Mouse (Mus musculus) adrenal gland, adult 2 months (tissue): ENCODE measurements around the gene Mmgt2. TPM values are rescaled to one million over a fixed set of nuclear protein-coding genes. Genes with fewer than 3 reads are reported as not detected.

Source experiments
- DNase-seq: peaks from one replicate; pipeline ENCODE4 v3.0.0; 2021
- polyA plus RNA-seq: library from polyadenylated mRNA; depleted of rRNA; stranded (reverse); fragments of >200 nt; gene quantifications from 2 replicates; pipeline ENCODE4 v1.2.3, GENCODE M21; 2012
- total RNA-seq, 2 experiments: library from RNA; stranded (reverse); gene quantifications; 2 replicates each; pipeline ENCODE4 v1.2.3; 2021

The Mmgt2 gene
- total and polyA plus RNA-seq, 3 experiments: 34.5 to 87.2 (median 47.3) TPM

DNA sequence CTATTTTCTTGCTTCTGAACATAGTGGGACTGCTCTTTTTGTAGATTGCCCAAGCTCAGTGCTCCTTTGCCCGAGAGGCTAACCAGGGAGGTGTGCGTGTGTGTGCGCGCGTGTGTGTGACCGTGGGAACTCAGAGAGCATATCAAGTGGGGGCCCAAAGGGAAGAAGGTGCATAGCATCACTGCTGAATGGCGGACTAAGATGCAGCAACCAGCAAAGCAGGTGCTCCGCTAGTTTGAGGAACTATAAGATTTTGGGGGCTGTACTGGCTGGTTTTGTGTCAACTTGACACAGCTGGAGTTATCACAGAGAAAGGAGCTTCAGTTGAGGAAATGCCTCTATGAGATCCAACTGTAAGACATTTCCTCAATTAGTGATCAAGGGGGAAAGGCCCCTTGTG is 27.4 kb upstream of the Mmgt2 start:
- no peak for DNase-seq

DNA sequence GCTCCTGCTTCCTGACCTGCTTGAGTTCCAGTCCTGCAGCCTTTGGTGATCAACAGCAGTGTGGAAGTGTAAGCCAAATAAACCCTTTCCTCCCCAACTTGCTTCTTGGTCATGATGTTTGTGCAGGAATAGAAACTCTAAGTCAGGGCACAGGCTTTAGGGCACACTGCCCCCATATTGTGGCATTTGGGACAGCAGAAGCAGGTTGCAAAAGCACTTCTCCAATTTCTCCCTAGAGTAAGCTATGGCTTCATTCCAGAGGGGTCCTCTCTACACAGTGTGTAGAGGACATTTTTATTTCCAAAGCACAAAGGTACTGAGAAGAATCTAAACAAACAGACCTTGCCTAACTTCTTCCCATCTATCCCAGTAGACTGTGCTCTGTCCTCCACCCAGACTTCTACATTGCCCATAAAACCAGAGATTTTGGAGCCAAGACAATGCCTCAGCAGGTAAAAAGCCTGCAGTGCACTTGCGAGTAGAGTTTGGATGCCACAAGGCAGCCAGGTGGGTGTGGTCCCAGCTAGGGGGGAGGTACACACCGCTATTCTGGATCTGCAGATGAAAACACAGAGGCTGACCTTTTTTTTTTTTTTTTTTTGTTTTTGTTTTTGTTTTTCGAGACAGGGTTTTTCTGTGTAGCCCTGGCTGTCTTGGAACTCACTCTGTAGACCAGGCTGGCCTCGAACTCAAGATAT is 26.7 kb upstream of the Mmgt2 start:
- DNase-seq: no peak

- no peak for DNase-seq
Observed at GRCm38 (mm10) chr11:62622850-62623249, 25.6 kb upstream of the Mmgt2 start.

- peak; percentile 76 for DNase-seq
Observed at GRCm38 (mm10) chr11:62624341-62625291, 23.8 kb upstream of the Mmgt2 start.

GRCm38 (mm10) chr11:62629352-62630224 is 18.9 kb upstream of the Mmgt2 start:
- DNase-seq: peak; percentile 85

DNA sequence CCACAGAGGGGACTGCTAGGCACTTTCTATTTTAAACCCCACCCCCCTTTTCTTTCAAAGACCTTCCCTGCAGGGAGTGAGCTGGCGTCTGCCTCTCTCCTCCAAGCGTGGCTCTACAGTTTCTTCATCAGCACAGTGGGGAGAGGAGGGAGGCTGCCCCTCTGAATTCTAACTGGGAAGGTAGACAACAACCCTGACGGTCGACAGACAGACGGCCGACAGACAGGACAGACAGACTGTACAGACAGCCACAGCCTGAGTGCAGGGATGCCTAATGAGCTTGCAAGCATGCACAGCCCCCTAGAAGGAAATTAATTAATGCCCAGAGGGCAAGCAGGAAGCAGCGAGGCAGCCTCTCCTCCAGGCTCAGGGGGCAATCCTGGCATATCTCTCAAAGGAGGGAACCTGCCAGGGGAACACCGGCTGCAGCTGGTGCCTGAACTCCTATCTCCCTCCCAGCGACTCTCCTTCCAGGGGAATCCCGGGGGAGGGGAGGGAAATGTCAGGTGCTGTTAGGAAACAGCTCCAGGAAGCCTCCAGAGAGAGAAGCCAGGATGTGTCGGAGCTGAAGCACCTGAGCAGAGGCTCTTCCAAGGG is 18.1 kb upstream of the Mmgt2 start:
- no peak for DNase-seq

DNA sequence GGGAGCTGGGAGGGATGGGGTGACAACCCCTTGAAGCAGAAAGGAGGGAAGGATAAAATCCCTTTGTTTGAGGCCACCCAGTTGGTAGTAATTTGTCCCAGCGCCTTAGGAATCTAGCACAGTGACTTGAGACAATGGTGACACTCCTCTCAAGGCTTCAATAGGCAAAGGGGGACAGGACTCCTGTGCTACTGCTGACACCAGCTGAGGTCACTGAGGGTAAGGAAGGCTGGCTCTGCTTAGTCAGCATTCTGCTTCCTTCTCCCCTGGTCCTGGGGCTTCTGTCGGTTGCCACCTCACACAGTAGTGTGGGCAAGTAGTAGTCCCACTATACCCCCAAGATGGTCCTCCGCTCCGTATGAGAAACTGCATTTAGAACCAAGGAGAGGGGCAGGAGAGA is 17.3 kb upstream of the Mmgt2 start:
- DNase-seq: no peak

DNA sequence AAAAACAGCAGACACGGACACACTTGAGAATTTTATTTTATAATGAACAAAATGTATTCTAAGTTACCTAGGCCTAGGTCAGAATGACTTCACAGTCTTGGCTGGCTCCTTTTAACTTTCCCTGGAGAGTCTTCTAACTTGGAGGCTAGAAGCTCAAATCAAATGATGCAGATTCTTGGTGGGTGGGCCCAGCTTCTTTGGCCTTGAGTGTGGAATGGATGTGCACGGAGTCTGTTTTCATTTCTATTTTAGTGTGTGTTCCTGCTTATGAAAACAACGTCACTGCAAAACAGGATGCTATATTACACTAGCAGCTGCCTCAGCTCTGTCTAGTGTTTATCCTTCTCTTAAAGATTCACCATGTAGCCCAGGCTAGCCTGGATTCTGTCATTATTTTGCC is 13.1 kb upstream of the Mmgt2 start:
- DNase-seq: no peak

- peak; percentile 34 for DNase-seq
Observed at GRCm38 (mm10) chr11:62636105-62636839, 12.2 kb upstream of the Mmgt2 start.

DNA sequence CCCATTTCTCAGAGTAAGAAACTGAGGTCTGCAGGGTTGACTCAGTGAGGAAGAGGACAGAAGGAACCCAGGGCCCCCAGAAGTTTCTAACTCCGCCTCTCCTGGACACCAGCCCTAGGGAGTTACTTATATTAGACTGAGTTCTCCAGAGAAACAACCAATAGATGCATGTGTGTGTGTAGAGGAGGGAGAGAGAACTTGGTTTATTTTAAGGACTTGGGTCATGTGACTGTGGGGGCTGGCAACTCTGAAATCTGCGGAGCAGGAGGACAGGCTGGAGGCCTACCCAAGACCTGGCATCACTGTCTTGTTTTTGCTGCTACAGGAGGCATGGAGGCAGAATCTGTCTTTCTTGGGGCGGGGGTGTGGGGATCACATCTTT is 11.6 kb upstream of the Mmgt2 start:
- DNase-seq: peak; percentile 41

DNA sequence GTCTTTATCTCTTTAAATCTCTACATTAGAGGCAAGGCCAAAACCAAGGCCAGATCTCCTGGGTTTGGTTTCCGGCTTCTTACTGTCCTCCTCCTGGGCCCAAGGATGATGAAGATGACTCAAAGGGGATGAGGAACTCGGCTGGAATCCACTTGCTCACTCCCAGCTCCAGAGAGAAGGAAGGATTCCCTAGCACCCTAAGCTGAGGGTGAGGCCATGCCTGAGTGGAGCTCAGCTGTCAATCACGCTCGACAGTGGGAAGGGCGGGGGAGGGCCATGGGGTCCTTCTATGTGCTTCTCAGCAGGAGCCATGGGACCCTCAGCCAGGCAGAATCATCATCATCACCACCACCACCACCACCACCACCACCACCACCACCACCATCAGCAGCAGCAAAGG is 11.1 kb upstream of the Mmgt2 start:
- DNase-seq: peak; percentile 84

- DNase-seq: peak; percentile 74
Observed at GRCm38 (mm10) chr11:62637806-62638205, 10.7 kb upstream of the Mmgt2 start.

GRCm38 (mm10) chr11:62638402-62638801 is 10.1 kb upstream of the Mmgt2 start:
- DNase-seq: no peak

GRCm38 (mm10) chr11:62640378-62640777 is 8.1 kb upstream of the Mmgt2 start:
- DNase-seq: no peak

DNA sequence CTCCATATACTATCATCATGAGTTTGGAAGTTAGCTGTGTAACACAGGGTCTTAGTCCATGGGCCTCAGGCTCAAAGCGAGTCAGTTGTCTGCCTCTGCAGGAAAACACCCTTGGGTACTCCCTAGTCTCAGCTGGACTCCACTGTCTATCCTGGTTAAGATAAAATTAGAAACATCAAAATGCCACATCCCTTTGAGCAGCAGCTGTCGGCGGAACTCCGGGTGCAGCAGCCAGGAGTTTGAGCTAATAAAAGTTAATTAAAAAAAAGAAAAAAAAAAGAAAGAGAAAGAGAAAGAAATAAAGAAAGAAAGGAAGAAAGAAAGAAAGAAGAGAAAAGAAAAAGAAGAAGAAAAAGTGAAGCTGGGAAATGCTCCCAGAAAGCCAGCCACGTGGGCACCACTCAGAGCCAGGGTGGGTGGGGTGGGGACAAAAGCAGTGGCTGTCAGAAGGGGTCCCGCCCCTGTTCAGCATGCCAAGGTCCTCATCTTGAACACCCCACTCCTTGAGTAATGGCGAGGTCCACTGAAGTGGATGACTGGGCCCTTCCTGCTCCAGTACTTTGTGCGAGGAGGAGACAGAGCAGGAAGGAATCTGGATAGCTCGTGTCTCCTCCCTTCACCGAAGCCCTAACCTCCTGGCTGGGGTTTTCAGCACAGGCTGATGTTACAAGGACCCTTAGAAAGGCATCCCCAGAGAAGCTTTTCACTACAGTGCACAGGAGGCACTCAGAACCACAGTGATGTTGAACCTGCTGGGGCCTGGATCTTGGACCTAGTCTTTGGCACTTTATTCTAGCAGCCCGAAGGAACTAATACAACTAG is 6.2 kb upstream of the Mmgt2 start:
- peak; percentile 35 for DNase-seq

GRCm38 (mm10) chr11:62643011-62643631 is 5.3 kb upstream of the Mmgt2 start:
- DNase-seq: peak; percentile 63

DNA sequence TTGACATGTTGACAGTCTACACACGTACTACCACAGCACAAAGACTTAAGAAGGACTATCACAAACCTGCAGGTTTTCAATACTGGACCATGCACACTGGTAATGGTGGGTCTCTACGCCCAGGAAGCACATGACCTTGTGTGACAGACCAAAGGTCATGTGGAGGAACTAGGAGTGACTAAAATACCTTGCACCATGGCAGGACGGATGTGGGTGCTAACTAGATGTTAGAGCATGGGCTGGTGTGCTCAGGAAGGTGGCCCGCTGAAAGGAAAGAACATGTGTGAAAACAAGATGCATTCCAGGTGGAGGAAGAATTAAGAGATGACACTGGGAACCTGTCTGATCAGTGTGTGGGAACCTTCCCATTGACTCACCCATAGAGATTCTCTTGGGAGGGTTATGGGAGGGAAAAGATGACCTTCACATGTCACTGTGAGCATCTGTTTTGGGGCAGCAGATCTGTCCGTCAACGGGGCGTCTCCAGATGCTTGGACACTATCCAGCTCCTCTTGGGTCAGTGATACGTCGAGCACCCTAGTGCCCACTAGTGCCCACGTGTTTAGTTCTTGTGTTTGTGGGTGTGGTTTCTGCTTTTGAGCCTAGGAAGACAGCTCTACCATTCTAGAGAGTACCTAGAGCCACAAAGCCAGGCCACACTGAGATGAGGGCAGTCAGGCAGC is 4.6 kb upstream of the Mmgt2 start:
- peak; percentile 45 for DNase-seq

DNA sequence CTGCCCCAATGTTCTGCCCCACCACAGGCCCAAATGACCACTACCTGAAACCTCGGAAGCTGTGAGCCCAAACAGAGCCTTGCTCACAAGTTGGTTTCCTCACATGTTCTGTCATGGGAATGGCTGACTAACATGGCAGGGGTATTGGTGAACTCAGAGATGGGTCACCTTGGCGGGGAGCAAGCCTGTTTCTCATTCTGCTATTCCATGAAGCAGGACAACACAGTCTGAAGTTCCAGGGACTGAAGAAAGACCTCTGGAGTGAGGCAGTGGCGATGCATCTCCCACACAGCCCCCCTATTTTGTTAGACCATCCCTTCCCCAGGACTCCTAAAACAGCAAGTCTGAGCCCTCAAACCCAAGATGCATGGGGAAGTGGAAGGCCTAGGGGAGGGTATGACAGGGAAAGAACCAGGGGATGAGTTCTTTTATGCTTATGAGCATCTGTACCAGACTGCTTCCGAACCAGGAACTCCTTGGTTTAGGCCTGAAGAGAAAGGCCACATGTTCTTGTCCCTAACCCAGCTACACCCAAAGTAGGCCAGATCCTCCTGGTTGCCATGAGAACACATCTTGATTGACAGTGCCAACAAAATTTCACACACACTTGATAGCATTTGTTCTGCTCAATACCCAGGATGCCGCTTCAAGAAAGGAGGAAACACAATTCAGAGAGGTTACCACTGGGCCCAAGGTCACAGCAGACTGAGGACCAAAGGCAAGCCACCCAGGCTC is 3.7 kb upstream of the Mmgt2 start:
- DNase-seq: no peak

- DNase-seq: peak; percentile 62
Observed at GRCm38 (mm10) chr11:62645337-62645675, 3.2 kb upstream of the Mmgt2 start.
